ENCODE assay signal across 8 mouse cellular contexts in genomic region chr11:87629859-87630258, GRCm38 (mm10). TPM values are rescaled to one million over a fixed set of nuclear protein-coding genes. Genes with fewer than 3 reads are reported as not detected.
DNase-seq lines count a peak whose midpoint lies in the region; ATAC-seq and TF ChIP-seq lines count a peak whose summit lies in the region.

No protein-coding gene starts in this region.

- TF ChIP-seq POLR2A in thymus, adult 2 months (IDR thresholded peaks at IDR 0.05; ENCODE audit: control insufficient read depth, extremely low read depth, insufficient read depth, low read length, poor library complexity) = no peak

- no peak overlapping the region for H3K4me2 ChIP-seq in forebrain, embryonic 13.5 days
- H3K4me2 ChIP-seq in heart, embryonic 13.5 days = 0 out of 2 replicates have a peak overlapping the region, but pooled peaks have one; percentile 14
- 0 out of 2 replicates have a peak overlapping the region, but pooled peaks have one; percentile 17 for H3K4me2 ChIP-seq in liver, embryonic 12.5 days

- no peak overlapping the region for H3K4me3 ChIP-seq in forebrain, embryonic 10.5 days
- no peak overlapping the region for H3K4me3 ChIP-seq in forebrain, embryonic 13.5 days
- no peak overlapping the region for H3K4me3 ChIP-seq in thymus, adult 2 months (ENCODE audit: control insufficient read depth, insufficient read depth, low read length)
- H3K4me3 ChIP-seq in heart, embryonic 13.5 days = no peak overlapping the region
- no peak overlapping the region for H3K4me3 ChIP-seq in liver, embryonic 12.5 days

- no peaks in the 10 kb centered on the region for H3K27me3 ChIP-seq in forebrain, embryonic 10.5 days (ENCODE audit: poor library complexity, severe bottlenecking)
- H3K27me3 ChIP-seq in forebrain, embryonic 13.5 days = no peaks in the 10 kb centered on the region
- H3K27me3 ChIP-seq in thymus, adult 2 months (ENCODE audit: control insufficient read depth, insufficient read depth, low read length) = no peaks in the 10 kb centered on the region
- H3K27me3 ChIP-seq in heart, embryonic 13.5 days (replicated peaks) = no peaks in the 10 kb centered on the region
- H3K27me3 ChIP-seq in liver, embryonic 12.5 days (replicated peaks) = no peaks in the 10 kb centered on the region

- ATAC-seq in forebrain, embryonic 13.5 days = no peak
- ATAC-seq in heart, embryonic 13.5 days (ENCODE audit: extremely low read depth, insufficient number of reproducible peaks, low FRiP score, low TSS enrichment) = no peak
- ATAC-seq in liver, embryonic 12.5 days = no peak

- 42% methylated on average over 10 of the region's 10 CpGs for WGBS in forebrain, embryonic 10.5 days
- 37% methylated on average over 10 of the region's 10 CpGs for WGBS in forebrain, embryonic 13.5 days
- WGBS in thymus, adult 2 months = 13% methylated on average over 10 of the region's 10 CpGs
- WGBS in heart, embryonic 13.5 days = 19% methylated on average over 10 of the region's 10 CpGs
- WGBS in liver, embryonic 12.5 days (ENCODE audit: insufficient replicate concordance) = 19% methylated on average over 10 of the region's 10 CpGs

- TF ChIP-seq CTCF in thymus, adult 2 months (IDR thresholded peaks at IDR 0.05; ENCODE audit: borderline replicate concordance, control insufficient read depth, extremely low read depth, insufficient read depth, low read length, poor library complexity) = peak; percentile 71; the same call in 1 of the 2 replicates

- DNase-seq in forebrain, embryonic 10.5 days (ENCODE audit: extremely low spot score, low spot score) = peak; percentile 35
- peak; percentile 34 for DNase-seq in thymus, adult 2 months
- DNase-seq in thymus, adult 18-20 months = no peak
- peak; percentile 70 for DNase-seq in retina, postnatal 1 day
- DNase-seq in urinary bladder, postnatal 36 days (ENCODE audit: low spot score in 2 of 2) = no peak

- H3K4me1 ChIP-seq in forebrain, embryonic 10.5 days = no peaks in the 10 kb centered on the region
- no peaks in the 10 kb centered on the region for H3K4me1 ChIP-seq in forebrain, embryonic 13.5 days
- H3K4me1 ChIP-seq in thymus, adult 2 months (replicated peaks; ENCODE audit: control insufficient read depth, insufficient read depth, low read length) = no peaks in the 10 kb centered on the region
- no peaks in the 10 kb centered on the region for H3K4me1 ChIP-seq in heart, embryonic 13.5 days
- peaks cover 3% of the 10 kb centered on the region; the same call in 1 of the 2 replicates for H3K4me1 ChIP-seq in liver, embryonic 12.5 days

- no peaks in the 10 kb centered on the region for H3K9me3 ChIP-seq in forebrain, embryonic 10.5 days
- H3K9me3 ChIP-seq in forebrain, embryonic 13.5 days (replicated peaks) = no peaks in the 10 kb centered on the region
- H3K9me3 ChIP-seq in heart, embryonic 13.5 days = no peaks in the 10 kb centered on the region
- no peaks in the 10 kb centered on the region for H3K9me3 ChIP-seq in liver, embryonic 12.5 days (replicated peaks)

- H3K27ac ChIP-seq in forebrain, embryonic 10.5 days = no peak overlapping the region
- no peak overlapping the region for H3K27ac ChIP-seq in forebrain, embryonic 13.5 days
- no peak overlapping the region for H3K27ac ChIP-seq in thymus, adult 2 months (ENCODE audit: control insufficient read depth, insufficient read depth, low read length)
- H3K27ac ChIP-seq in heart, embryonic 13.5 days (replicated peaks) = no peak overlapping the region
- H3K27ac ChIP-seq in liver, embryonic 12.5 days = no peak overlapping the region

- no peak overlapping the region for H3K9ac ChIP-seq in forebrain, embryonic 13.5 days
- H3K9ac ChIP-seq in heart, embryonic 13.5 days = no peak overlapping the region
- no peak overlapping the region for H3K9ac ChIP-seq in liver, embryonic 12.5 days

- peaks cover 26% of the 10 kb centered on the region for H3K36me3 ChIP-seq in forebrain, embryonic 10.5 days (replicated peaks)
- H3K36me3 ChIP-seq in forebrain, embryonic 13.5 days (ENCODE audit: poor library complexity, severe bottlenecking) = peaks cover 11% of the 10 kb centered on the region; the same call in 1 of the 2 replicates
- H3K36me3 ChIP-seq in thymus, adult 2 months (ENCODE audit: control insufficient read depth, insufficient read depth, low read length) = no peaks in the 10 kb centered on the region
- H3K36me3 ChIP-seq in heart, embryonic 13.5 days = peaks cover 9% of the 10 kb centered on the region
- peaks cover 12% of the 10 kb centered on the region for H3K36me3 ChIP-seq in liver, embryonic 12.5 days

RNA-seq across cellular contexts. Expression of gene Hsf5, which starts 12.9 kb away (rescaled TPM):
- polyA plus RNA-seq in forebrain, embryonic 10.5 days (2016; fragmentation: Nextera tagmentation; extraction: Ambion mirVana) = 0.31 and 0.38 TPM in 2 replicates
- 0.27 and 0.53 TPM in 2 replicates for polyA plus RNA-seq in forebrain, embryonic 13.5 days (2015; fragmentation: Nextera tagmentation; extraction: Ambion mirVana)
- 0.04 and 0.05 TPM in 2 replicates for polyA plus RNA-seq in thymus, adult 2 months (2012; rRNA removed)
- 0.05 and 0.13 TPM in 2 replicates for polyA plus RNA-seq in heart, embryonic 13.5 days (2015; fragmentation: Nextera tagmentation; extraction: Ambion mirVana)
- 0.02 and 0.05 TPM in 2 replicates for polyA plus RNA-seq in liver, embryonic 12.5 days (2016; fragmentation: Nextera tagmentation; extraction: Ambion mirVana)

RNA-seq across cellular contexts. Expression of gene Rnf43, which starts 32.7 kb away (rescaled TPM):
- 1.1 and 1.9 TPM in 2 replicates for polyA plus RNA-seq in forebrain, embryonic 10.5 days (2016; fragmentation: Nextera tagmentation; extraction: Ambion mirVana)
- 0.70 and 1.5 TPM in 2 replicates for polyA plus RNA-seq in forebrain, embryonic 13.5 days (2015; fragmentation: Nextera tagmentation; extraction: Ambion mirVana)
- polyA plus RNA-seq in thymus, adult 2 months (2012; rRNA removed) = 6.6 and 9.0 TPM in 2 replicates
- 1.3 and 1.6 TPM in 2 replicates for polyA plus RNA-seq in heart, embryonic 13.5 days (2015; fragmentation: Nextera tagmentation; extraction: Ambion mirVana)
- polyA plus RNA-seq in liver, embryonic 12.5 days (2016; fragmentation: Nextera tagmentation; extraction: Ambion mirVana) = 5.3 and 6.9 TPM in 2 replicates

RNA-seq across cellular contexts. Expression of gene Mtmr4, which starts 37.9 kb away (rescaled TPM):
- 62.4 and 66.2 TPM in 2 replicates for polyA plus RNA-seq in forebrain, embryonic 10.5 days (2016; fragmentation: Nextera tagmentation; extraction: Ambion mirVana)
- 49.2 and 54.6 TPM in 2 replicates for polyA plus RNA-seq in forebrain, embryonic 13.5 days (2015; fragmentation: Nextera tagmentation; extraction: Ambion mirVana)
- polyA plus RNA-seq in thymus, adult 2 months (2012; rRNA removed) = 47.0 and 51.1 TPM in 2 replicates
- 14.1 and 14.7 TPM in 2 replicates for polyA plus RNA-seq in heart, embryonic 13.5 days (2015; fragmentation: Nextera tagmentation; extraction: Ambion mirVana)
- 17.5 and 19.3 TPM in 2 replicates for polyA plus RNA-seq in liver, embryonic 12.5 days (2016; fragmentation: Nextera tagmentation; extraction: Ambion mirVana)

Comparison
In these comparisons a context has a peak if more than half of its experiments do, and no peak if none do; other contexts are left out.
1. DNase-seq: peak in forebrain, embryonic 10.5 days (single experiment), thymus, adult 2 months (single experiment) and retina, postnatal 1 day (single experiment); none in thymus, adult 18-20 months (0 of 2) and urinary bladder, postnatal 36 days (0 of 2).